Mouse (Mus musculus) forebrain, embryonic 11.5 days (tissue): Measurements from ENCODE around the gene Card14. TPM values are rescaled to one million over a fixed set of nuclear protein-coding genes. Genes with fewer than 3 reads are reported as not detected.
A peak's percentile ranks its signal among the peaks of the same experiment; 100 is the strongest.

Source experiments
- ATAC-seq: fragments of 200-750 bp; cut with Nextera tagmentation; replicated peaks from 2 replicates; pipeline ENCODE4 v1.8.0; 2017; ENCODE audit warnings: moderate TSS enrichment; ENCODE audit not compliant: low FRiP score
- DNase-seq: peaks from one replicate; pipeline ENCODE4 v3.0.0-alpha.2; 2017; ENCODE audit warnings: low spot score
- H3K27ac ChIP-seq: fragments of 300-500 bp; sonication (generic); 2 replicates; pipeline ENCODE4 v1.5.1; 2014; ENCODE audit warnings: low read depth, low read length
- H3K27me3 ChIP-seq: fragments of 300-500 bp; sonication (generic); 2 replicates; pipeline ENCODE4 v1.6.1; 2014; ENCODE audit warnings: mild to moderate bottlenecking, low read length, mixed read lengths; ENCODE audit not compliant: control insufficient read depth, insufficient read depth
- H3K36me3 ChIP-seq: fragments of 300-500 bp; sonication (generic); 2 replicates; pipeline ENCODE4 v1.6.1; 2014; ENCODE audit warnings: mild to moderate bottlenecking, low read length, moderate library complexity, mixed read lengths; ENCODE audit not compliant: control insufficient read depth, insufficient read depth
- H3K4me1 ChIP-seq: fragments of 300-500 bp; sonication (generic); replicated peaks from 2 replicates; pipeline ENCODE4 v1.6.1; 2014; ENCODE audit warnings: low read length, mixed read lengths; ENCODE audit not compliant: control insufficient read depth, insufficient read depth
- H3K4me2 ChIP-seq: fragments of 300-500 bp; sonication (generic); 2 replicates; pipeline ENCODE4 v1.6.1; 2014; ENCODE audit warnings: low read depth, mild to moderate bottlenecking, low read length, moderate library complexity, mixed read lengths; ENCODE audit not compliant: severe bottlenecking
- H3K4me3 ChIP-seq: fragments of 300-500 bp; sonication (generic); 2 replicates; pipeline ENCODE4 v1.5.1; 2014; ENCODE audit warnings: low read depth, low read length
- H3K9ac ChIP-seq: fragments of 300-500 bp; sonication (generic); 2 replicates; pipeline ENCODE4 v1.6.1; 2014; ENCODE audit warnings: low read length
- H3K9me3 ChIP-seq: fragments of 300-500 bp; sonication (generic); 2 replicates; pipeline ENCODE4 v1.6.1; 2016; ENCODE audit warnings: low read length, mixed read lengths; ENCODE audit not compliant: control insufficient read depth
- WGBS: fragments of 180-500 bp; shearing (Covaris S2); extraction: QIAGEN DNeasy Blood & Tissue Kit; methylation state at CpG from one replicate; pipeline ENCODE4 v1.1.7; 2014; 5-methylcytosine and 5-hydroxymethylcytosine counted together
- polyA plus RNA-seq: library from polyadenylated mRNA; unstranded; fragments of >200 nt; fragmentation: Nextera tagmentation; extraction: Ambion mirVana; gene quantifications from 2 replicates; pipeline ENCODE4 v1.2.1, GENCODE M21; 2014

Gene Card14
- polyA plus RNA-seq, 1 experiment from 2014 or later, result not detected

DNA sequence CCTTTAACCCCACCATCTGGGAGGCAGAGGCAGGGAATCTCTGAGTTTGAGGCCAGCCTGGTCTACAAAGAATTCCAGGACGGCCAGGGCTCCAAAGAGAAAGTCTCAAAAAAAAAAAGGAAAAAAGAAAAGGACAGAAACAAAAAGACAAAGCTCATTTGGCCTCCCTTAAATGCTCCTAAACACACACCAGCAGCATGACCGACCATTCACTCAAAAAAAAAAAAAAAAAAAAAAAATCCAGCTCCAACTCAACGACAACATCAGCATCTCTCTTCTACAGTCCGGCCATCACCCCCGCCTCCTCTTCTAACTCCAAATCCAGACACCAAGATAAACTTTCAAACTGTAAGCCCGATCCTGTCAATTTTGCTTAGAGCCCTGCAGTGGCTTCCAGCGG is 8.7 kb upstream of the Card14 start:
- H3K9ac ChIP-seq, result peak overlapping the region; percentile 96
- no peak for ATAC-seq
- peaks cover 9% of the 10 kb centered on the region for H3K4me1 ChIP-seq
- 18% methylated on average over 7 of the region's 7 CpGs for WGBS
- H3K27me3 ChIP-seq, result no peaks in the 10 kb centered on the region
- H3K4me3 ChIP-seq, result peak overlapping the region; percentile 93
- H3K27ac ChIP-seq, result no peak overlapping the region
- H3K4me2 ChIP-seq, result peak overlapping the region; percentile 86
- no peak for DNase-seq
- no peaks in the 10 kb centered on the region for H3K9me3 ChIP-seq
- peaks cover 21% of the 10 kb centered on the region for H3K36me3 ChIP-seq

DNA sequence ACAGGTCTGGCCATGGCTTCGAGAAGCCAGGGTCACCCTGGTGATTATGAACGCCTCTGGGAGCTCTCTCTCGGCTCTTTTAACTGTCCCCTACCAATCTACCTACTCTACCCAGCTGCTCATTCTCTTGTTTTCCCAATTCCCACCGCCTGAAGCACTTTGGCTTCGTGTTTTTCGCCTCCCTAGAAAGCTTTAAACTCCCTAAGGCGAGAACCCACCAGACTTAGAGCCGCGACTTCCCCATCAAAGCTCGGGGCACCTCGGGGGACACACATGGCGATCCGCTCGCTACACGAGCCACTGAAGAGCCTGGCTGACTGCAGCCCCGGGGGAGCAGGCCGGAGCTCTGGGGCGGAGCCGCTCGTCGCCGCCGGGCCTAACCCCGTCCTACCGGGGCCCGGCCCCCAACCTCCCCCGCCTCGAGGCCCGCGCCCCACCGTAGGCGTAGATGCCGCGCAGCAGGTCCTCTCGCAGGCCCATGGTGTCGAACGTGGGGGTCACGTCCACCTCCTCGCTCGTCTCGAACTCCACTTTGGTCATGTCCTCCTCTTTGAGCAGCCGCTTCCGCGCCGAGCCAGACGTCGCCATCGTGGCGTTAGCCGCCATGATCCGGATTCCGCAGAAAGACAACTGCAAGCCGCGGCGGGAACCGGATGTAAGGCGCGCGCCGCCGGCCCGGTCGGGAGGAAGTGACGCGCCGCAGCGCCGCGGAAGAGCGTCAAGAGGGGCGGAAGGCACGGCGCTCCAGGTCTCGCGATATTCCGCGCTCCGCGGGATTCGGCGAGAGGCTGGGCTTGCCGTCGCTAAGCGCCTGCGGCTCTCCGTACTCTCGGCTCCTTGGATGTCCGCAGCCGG is 8.0 kb upstream of the Card14 start, which contains the start of gene Eif4a3:
Gene Eif4a3, minus strand, starts transcription at position 699 of the 855 bp plus-strand sequence.
- Histone ChIP-seq H3K27ac (peak within 1 kb of the TSS; percentile 97), H3K4me2 (peak within 1 kb of the TSS; percentile 88), H3K9ac (peak within 1 kb of the TSS; percentile 96), H3K27me3 (no peaks in the 10 kb centered on the region), H3K4me1 (peaks cover 9% of the 10 kb centered on the region), H3K9me3 (no peaks in the 10 kb centered on the region), H3K36me3 (peaks cover 17% of the 10 kb centered on the region), H3K4me3 (peak within 1 kb of the TSS; percentile 93)
- DNase-seq, result peak; percentile 98
- under 1% methylated on average over 84 of the region's 89 CpGs for WGBS
- ATAC-seq, result peak; percentile 95

DNA sequence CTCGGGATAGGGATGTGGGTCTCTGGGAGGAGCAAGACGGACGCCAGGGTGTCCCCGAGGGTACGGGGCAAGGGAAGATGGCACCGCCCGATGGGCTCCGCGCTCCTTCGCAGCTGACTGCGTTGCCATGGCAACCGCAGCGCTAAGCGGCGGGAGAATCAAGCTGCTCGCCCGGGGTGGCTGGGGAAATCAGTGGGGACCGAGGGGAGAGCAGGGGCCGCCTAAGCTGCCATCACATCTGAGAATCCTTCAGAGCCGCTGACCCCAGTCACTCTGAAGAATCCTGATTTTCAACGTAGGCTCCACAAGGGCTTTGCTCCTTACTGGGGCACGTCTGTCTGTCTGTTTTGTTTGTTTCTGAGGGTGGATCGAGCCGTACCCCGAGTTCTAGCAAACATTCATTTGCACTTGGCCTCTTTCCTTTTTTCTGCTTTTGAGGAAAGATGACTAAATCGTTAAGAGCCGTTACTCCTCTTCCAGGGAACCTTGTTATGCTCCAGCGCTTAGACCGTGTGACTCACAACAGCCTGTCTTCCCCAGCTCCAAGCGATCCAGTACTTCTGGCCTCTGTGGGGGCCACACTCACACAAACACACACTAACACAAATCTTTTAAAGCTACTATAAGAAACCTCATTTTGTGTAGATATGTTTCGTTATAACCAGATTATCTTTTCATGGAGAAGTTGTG is 7.2 kb upstream of the Card14 start:
- Histone ChIP-seq H3K4me2 (peak overlapping the region; percentile 88), H3K36me3 (peaks cover 12% of the 10 kb centered on the region), H3K4me3 (peak overlapping the region; percentile 93), H3K27ac (peak overlapping the region; percentile 97), H3K27me3 (no peaks in the 10 kb centered on the region), H3K9me3 (no peaks in the 10 kb centered on the region), H3K4me1 (peaks cover 9% of the 10 kb centered on the region), H3K9ac (peak overlapping the region; percentile 96)
- DNase-seq, result no peak
- 0 out of 2 replicates have a peak, but pooled peaks have one; percentile 22 for ATAC-seq
- 2% methylated on average over 31 of the region's 31 CpGs for WGBS

DNA sequence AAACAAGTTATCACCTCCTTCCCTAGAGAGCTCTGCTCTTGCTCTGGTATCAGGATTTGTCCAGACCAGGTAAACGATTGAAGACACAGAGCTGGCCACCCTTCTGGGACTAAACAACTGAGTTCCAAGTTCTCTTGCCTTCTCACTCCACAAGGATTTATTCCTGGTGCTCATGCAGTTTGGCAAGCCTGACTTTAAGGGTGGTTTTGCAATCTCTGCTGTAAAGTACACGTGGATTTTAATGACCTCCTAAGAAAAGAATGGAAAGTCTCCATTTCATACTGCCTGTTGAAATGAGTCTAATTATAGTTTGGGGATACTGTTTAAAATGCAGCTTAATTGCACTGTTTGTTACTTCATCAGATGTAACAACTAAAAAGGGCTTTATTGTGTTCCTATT is 6.6 kb upstream of the Card14 start:
- Histone ChIP-seq H3K27me3 (no peaks in the 10 kb centered on the region), H3K9ac (peak overlapping the region; percentile 96; the same call in 1 of the 2 replicates), H3K4me1 (peaks cover 9% of the 10 kb centered on the region), H3K9me3 (no peaks in the 10 kb centered on the region), H3K4me3 (peak overlapping the region; percentile 93; the same call in 1 of the 2 replicates), H3K4me2 (peak overlapping the region; percentile 88), H3K27ac (peak overlapping the region; percentile 97; the same call in 1 of the 2 replicates), H3K36me3 (peaks cover 7% of the 10 kb centered on the region; the same call in 1 of the 2 replicates)
- DNase-seq, result no peak
- WGBS, result 44% methylated on average over 2 of the region's 2 CpGs
- ATAC-seq, result no peak

DNA sequence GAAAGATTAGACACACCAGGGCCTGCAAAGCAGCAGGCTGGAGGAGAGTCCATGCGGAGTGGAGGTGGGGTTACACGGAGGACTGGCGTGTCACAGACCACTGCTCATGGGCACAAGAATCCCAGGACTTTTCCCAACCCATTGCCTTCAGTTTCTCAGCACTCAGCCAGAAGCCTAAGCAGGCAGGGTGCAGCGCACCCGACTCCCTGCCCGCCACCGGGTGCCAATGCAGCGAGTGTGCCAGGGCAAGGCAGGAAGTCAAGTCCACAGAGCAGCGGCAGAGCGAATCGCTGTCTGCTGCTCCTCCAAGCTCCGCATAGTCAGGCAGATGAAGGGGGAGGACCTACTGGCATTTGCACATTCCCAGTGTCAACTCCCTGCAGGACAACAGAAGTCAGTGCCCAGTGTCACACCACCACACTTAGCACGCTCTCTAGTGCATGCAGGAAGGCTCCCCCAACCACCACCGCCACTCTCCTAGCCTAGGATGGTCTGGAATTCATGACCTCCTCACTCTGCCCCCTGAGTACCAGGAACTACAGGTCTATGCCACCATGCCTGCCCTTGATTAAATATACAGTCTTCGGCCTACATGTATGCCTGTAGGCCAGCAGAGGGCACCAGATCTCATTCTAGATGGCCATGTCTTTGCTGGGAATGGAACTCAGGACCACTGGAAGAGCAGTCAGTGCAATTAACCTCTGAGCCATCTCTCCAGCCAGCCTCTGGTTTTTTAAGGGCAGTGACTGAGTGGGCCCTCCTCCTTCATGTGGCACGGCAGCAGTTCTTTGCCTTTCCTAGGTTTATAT is 2.5 kb upstream of the Card14 start:
- Histone ChIP-seq H3K9ac (no peak overlapping the region), H3K4me3 (no peak overlapping the region), H3K27me3 (no peaks in the 10 kb centered on the region), H3K9me3 (no peaks in the 10 kb centered on the region), H3K4me2 (no peak overlapping the region), H3K4me1 (no peaks in the 10 kb centered on the region), H3K36me3 (no peaks in the 10 kb centered on the region), H3K27ac (no peak overlapping the region)
- DNase-seq (peak; percentile 78), ATAC-seq (no peak)
- WGBS, result 47% methylated on average over 16 of the region's 16 CpGs

DNA sequence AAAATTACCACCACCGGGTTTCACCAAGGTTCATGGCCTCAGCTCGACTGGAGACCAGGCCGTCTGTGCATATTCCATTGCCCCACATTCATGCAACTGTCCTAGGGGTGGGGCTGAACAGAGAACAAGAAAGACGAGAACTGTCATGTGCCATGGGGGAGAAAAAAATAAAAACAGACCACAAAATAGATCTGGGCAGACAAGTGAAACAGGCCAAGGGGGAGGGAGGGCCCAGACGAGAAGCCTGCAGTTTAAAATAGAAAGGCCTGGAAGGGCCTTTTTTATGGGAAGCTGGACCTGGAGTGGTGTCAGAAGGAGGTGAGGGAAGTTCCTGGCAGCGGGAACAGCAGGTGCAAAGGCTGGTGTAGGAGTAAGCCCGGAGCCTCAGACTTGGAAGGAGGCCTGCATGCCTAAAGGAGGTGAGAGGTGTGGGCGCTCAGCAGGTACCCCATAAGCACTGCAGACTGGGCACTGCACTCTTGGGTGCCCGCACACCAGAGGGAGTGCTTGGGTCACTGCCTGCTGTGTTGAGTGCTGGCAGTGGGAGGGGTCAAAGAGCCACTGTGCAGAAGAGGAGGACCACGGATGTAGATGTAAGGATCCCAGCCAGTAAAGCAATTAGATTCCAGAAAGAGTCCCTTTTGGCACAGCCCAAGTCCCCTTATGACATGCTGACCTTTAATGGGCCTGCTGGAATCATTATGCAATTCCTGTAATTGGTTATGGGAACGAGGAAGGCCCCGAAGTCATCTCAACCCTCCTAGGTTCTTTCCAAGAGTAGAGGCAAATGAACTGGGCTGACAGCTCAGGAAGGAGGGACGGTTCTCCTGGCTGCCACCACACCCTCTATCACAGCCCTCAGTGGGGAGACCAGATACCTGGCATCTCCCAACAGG is 558 bp upstream of the Card14 start:
- Histone ChIP-seq H3K4me2 (no peak overlapping the region), H3K9ac (no peak overlapping the region), H3K9me3 (no peaks in the 10 kb centered on the region), H3K4me1 (no peaks in the 10 kb centered on the region), H3K27me3 (no peaks in the 10 kb centered on the region), H3K4me3 (no peak overlapping the region), H3K36me3 (no peaks in the 10 kb centered on the region), H3K27ac (no peak overlapping the region)
- DNase-seq (no peak), ATAC-seq (no peak)
- 70% methylated on average over 13 of the region's 13 CpGs for WGBS

DNA sequence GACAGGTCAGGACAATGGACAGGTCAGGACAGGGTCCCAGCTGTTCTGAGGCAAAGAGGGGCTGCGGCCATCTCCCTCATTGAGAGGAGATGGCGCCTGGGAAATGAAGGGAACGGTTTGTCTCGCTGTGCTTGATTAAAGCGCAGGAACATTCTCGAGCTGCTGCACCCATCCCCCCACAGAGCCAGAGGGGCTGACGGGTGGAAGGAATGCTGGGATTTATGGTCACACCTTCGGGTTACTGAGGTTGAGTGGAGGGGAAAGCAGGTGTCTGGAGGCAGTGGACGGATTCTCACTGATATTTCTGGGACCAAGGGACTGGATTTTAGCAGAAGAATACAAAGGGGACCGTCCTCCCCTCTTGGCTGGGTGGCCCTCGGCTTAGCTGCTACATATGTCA is 348 bp downstream of the Card14 start:
- H3K27me3 ChIP-seq, result no peaks in the 10 kb centered on the region
- H3K27ac ChIP-seq, result no peak overlapping the region
- DNase-seq, result no peak

More for the DNA sequence above, 348 bp downstream of the Card14 start:
- H3K9me3 ChIP-seq, result no peaks in the 10 kb centered on the region
- no peak overlapping the region for H3K4me2 ChIP-seq
- H3K4me3 ChIP-seq, result no peak overlapping the region
- H3K36me3 ChIP-seq, result no peaks in the 10 kb centered on the region
- WGBS, result 36% methylated on average over 11 of the region's 11 CpGs
- no peaks in the 10 kb centered on the region for H3K4me1 ChIP-seq
- ATAC-seq, result no peak
- H3K9ac ChIP-seq, result no peak overlapping the region
